Mouse (Mus musculus): ENCODE measurements around the gene Chtf18. TPM values are rescaled to one million over a fixed set of nuclear protein-coding genes. Genes with fewer than 3 reads are reported as not detected.

The Chtf18 gene
- total and polyA plus RNA-seq, 3 experiments = 11.9 to 38.2 (median 24.8) TPM

DNA sequence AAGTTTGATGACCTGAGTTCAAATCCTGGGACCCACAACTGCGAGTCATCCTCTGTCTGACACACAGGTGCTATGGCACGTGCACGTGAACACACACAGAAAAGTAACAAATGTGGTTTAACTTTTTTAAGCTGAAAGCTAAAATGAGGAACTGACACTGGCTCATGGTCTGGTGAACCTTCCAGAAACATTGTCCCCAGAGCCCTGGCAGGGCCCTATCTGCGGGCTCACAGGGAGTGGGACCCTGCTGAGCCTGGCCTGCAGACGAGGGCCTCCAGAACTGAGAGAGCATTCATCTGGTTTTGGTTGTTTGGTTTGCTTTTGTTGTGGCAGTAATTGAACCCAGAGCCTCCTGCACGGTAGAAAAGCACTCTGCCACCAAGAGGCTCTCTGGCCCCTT is 49.2 kb downstream of the Chtf18 start:
- Histone ChIP-seq H3K79me2 (replicated peaks; ENCODE audit: control insufficient read depth, extremely low read depth, insufficient read depth, poor library complexity, severe bottlenecking) (no peaks in the 10 kb centered on the region), H3K4me1 (ENCODE audit: control insufficient read depth in 1 of 2, insufficient read depth in 2 of 2) (peaks cover 0 to 10% of the 10 kb centered on the region in 2 experiments; a peak in 3 of 4 replicates), H3K9me3 (replicated peaks; ENCODE audit: low read length) (peaks cover 18% of the 10 kb centered on the region), H3K27ac (ENCODE audit: insufficient read depth, low read depth) (no peak overlapping the region), H3K9ac (ENCODE audit: insufficient read depth, low read depth) (no peak overlapping the region), H3K4me3 (replicated peaks in 1 of 3; ENCODE audit: low read depth in 2 of 3, low read length in 2 of 3, poor library complexity in 1 of 3) (no peak overlapping the region), H3K27me3 (replicated peaks) (peaks cover 67% of the 10 kb centered on the region), H3K36me3 (replicated peaks in 1 of 2; ENCODE audit: control insufficient read depth in 1 of 2, insufficient read depth in 1 of 2, low read length in 1 of 2) (no peaks in the 10 kb centered on the region), H3K4me2 (ENCODE audit: insufficient read depth, low read depth, poor library complexity, severe bottlenecking) (no peak overlapping the region)
- in situ Hi-C loops (cut with MboI; ENCODE audit: low pct_ligation_motif_present, low pct_unique_long_range_greater_than_20kb, low sequenced_read_pairs) = no loop called here
- peak; percentile 68 for DNase-seq (ENCODE audit: extremely low read depth)
- TF ChIP-seq EP300 (IDR thresholded peaks at IDR 0.05; ENCODE audit: low read length) (peak; percentile 91), SIN3A (IDR thresholded peaks at IDR 0.05; ENCODE audit: low read length) (no peak), ZNF384 (IDR thresholded peaks at IDR 0.05; ENCODE audit: low read depth, low read length) (peak; percentile 81), RCOR1 (conservative IDR thresholded peaks at IDR 0.05; ENCODE audit: low read depth, low read length) (peak; percentile 90), E2F4 (IDR thresholded peaks at IDR 0.05; ENCODE audit: insufficient replicate concordance, low read depth, low read length) (no peak), CHD1 (IDR thresholded peaks at IDR 0.05; ENCODE audit: low read depth, low read length) (no peak), GABPA (IDR thresholded peaks at IDR 0.05; ENCODE audit: insufficient replicate concordance, low read depth, low read length) (no peak), HCFC1 (IDR thresholded peaks at IDR 0.05; ENCODE audit: low read depth, low read length) (no peak), ZC3H11A (IDR thresholded peaks at IDR 0.05; ENCODE audit: low read depth, low read length) (no peak), ETS1 (conservative IDR thresholded peaks at IDR 0.05; ENCODE audit: low read depth, low read length) (peak; percentile 85), MAFK (IDR thresholded peaks at IDR 0.05; ENCODE audit: insufficient replicate concordance, low read length) (peak; percentile 73), ELF1 (IDR thresholded peaks at IDR 0.05; ENCODE audit: low read depth, low read length) (no peak), MXI1 (IDR thresholded peaks at IDR 0.05; ENCODE audit: low read depth, low read length) (no peak), CHD2 (IDR thresholded peaks at IDR 0.05; ENCODE audit: low read length) (peak; percentile 45; the same call in 1 of the 2 replicates), ZKSCAN1 (IDR thresholded peaks at IDR 0.05; ENCODE audit: borderline replicate concordance, low read depth, low read length) (no peak), MEF2A (IDR thresholded peaks at IDR 0.05; ENCODE audit: borderline replicate concordance, low read depth, low read length) (peak; percentile 77), USF1 (IDR thresholded peaks at IDR 0.05; ENCODE audit: low read depth, low read length) (no peak), JUN (IDR thresholded peaks at IDR 0.05; ENCODE audit: insufficient read depth, low read depth, low read length) (no peak), POLR2A (IDR thresholded peaks at IDR 0.05; ENCODE audit: low read depth, low read length) (no peak), RAD21 (IDR thresholded peaks at IDR 0.05; ENCODE audit: low read depth, low read length) (no peak), TCF12 (IDR thresholded peaks at IDR 0.05; ENCODE audit: low read depth, low read length) (peak; percentile 89), SMC3 (IDR thresholded peaks at IDR 0.05; ENCODE audit: low read depth, low read length) (no peak; the same call in 1 of the 2 replicates), NELFE (IDR thresholded peaks at IDR 0.05; ENCODE audit: low read depth, low read length) (no peak), NRF1 (IDR thresholded peaks at IDR 0.05; ENCODE audit: low read depth, low read length) (no peak), KAT2A (IDR thresholded peaks at IDR 0.05; ENCODE audit: insufficient replicate concordance, low read length) (0 out of 2 replicates have a peak, but pooled peaks have one; percentile 34), ZMIZ1 (IDR thresholded peaks at IDR 0.05; ENCODE audit: low read depth, low read length) (peak; percentile 18; the same call in 1 of the 2 replicates), MAX (IDR thresholded peaks at IDR 0.05; ENCODE audit: low read length) (peak; percentile 80), MYC (IDR thresholded peaks at IDR 0.05; ENCODE audit: low read depth, low read length) (peak; percentile 29; the same call in 1 of the 2 replicates), JUND (conservative IDR thresholded peaks at IDR 0.05; ENCODE audit: low read depth, low read length) (no peak), POLR2AphosphoS2 (IDR thresholded peaks at IDR 0.05; ENCODE audit: low read depth, low read length) (no peak), IRF4 (IDR thresholded peaks at IDR 0.05; ENCODE audit: low read depth, low read length) (peak; percentile 93), CTCF (conservative IDR thresholded peaks at IDR 0.05 in 1 of 2, IDR thresholded peaks at IDR 0.05 in 1 of 2; ENCODE audit: low read depth in 2 of 2, low read length in 2 of 2) (no peak), PAX5 (IDR thresholded peaks at IDR 0.05; ENCODE audit: low read length) (no peak), TBP (conservative IDR thresholded peaks at IDR 0.05; ENCODE audit: low read depth, low read length) (peak; percentile 66; the same call in 1 of the 2 replicates), UBTF (IDR thresholded peaks at IDR 0.05; ENCODE audit: low read depth, low read length) (no peak), BHLHE40 (IDR thresholded peaks at IDR 0.05; ENCODE audit: low read depth, low read length) (peak; percentile 100), USF2 (conservative IDR thresholded peaks at IDR 0.05; ENCODE audit: low read depth, low read length) (no peak), MAZ (IDR thresholded peaks at IDR 0.05; ENCODE audit: low read depth, low read length) (0 out of 2 replicates have a peak, but pooled peaks have one; percentile 33)
- dilution Hi-C loops (cut with MboI; ENCODE audit: extremely low pct_ligation_motif_present, extremely low pct_unique_long_range_greater_than_20kb, low sequenced_read_pairs) = no loop called here

Measured in CH12.LX (cell line).